28 mouse cellular contexts compared by ENCODE assay signal in the genomic region with DNA sequence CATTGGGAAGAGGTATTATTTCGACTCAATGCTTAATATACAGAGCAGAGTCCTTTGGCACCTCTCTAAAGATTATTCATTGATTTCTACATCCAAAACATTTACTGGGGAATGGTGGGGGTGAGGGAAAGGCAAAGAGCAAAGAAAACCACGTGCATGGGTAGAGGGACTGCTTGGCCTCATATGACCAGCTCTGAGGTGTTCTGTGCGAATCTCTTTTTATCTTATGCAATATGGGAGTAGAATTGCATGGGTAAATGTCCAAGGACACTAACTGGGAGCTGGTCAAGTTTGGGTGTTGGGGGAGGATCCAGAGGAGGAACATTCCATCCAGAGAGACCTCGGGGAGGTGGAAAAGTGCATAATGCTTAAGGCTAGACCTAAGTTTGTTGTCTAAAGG. TPM values are rescaled to one million over a fixed set of nuclear protein-coding genes. Genes with fewer than 3 reads are reported as not detected.
"Had no signal": no experiment of that assay in that cellular context is flagged by ENCODE, and none has a peak within 500 bp of the region (broad histone marks: within the 10 kb centered on the region; RNA-seq: fewer than 3 reads in every experiment).

No protein-coding gene starts in this region.

- H3K27ac ChIP-seq: liver, embryonic 13.5 days; lung, embryonic 15.5 days; macrophage; midbrain, embryonic 13.5 days; midbrain, embryonic 15.5 days; neural tube, embryonic 12.5 days had no signal

- ATAC-seq: lung, postnatal 0 days; midbrain, embryonic 13.5 days; midbrain, embryonic 15.5 days had no signal

- H3K27me3 ChIP-seq: liver, embryonic 13.5 days; lung, embryonic 15.5 days; megakaryocyte, embryonic 14.5 days; midbrain, embryonic 13.5 days; midbrain, embryonic 15.5 days; neural tube, embryonic 12.5 days had no signal

- H3K4me2 ChIP-seq: liver, embryonic 13.5 days; lung, embryonic 15.5 days; midbrain, embryonic 11.5 days; midbrain, embryonic 13.5 days; midbrain, embryonic 15.5 days; neural tube, embryonic 12.5 days had no signal

- H3K4me3 ChIP-seq: liver, embryonic 13.5 days; lung, embryonic 15.5 days; megakaryocyte, embryonic 14.5 days; midbrain, embryonic 13.5 days; midbrain, embryonic 15.5 days; neural tube, embryonic 12.5 days had no signal

- H3K36me3 ChIP-seq: liver, embryonic 13.5 days; lung, embryonic 15.5 days; midbrain, embryonic 13.5 days; midbrain, embryonic 15.5 days; neural tube, embryonic 12.5 days had no signal

- H3K4me1 ChIP-seq: liver, embryonic 13.5 days; lung, embryonic 15.5 days; megakaryocyte, embryonic 14.5 days; midbrain, embryonic 13.5 days; midbrain, embryonic 15.5 days; neural tube, embryonic 12.5 days had no signal

- H3K9me3 ChIP-seq: liver, embryonic 13.5 days; lung, embryonic 15.5 days; megakaryocyte, embryonic 14.5 days; midbrain, embryonic 13.5 days; midbrain, embryonic 15.5 days; neural tube, embryonic 12.5 days had no signal

- H3K9ac ChIP-seq: liver, embryonic 13.5 days; lung, embryonic 15.5 days; midbrain, embryonic 13.5 days; midbrain, embryonic 15.5 days; neural tube, embryonic 12.5 days had no signal

- DNase-seq: liver, embryonic 13.5 days; lung, adult 2 months; lung, postnatal 14 days; lung, postnatal 36 days; right cerebral cortex, postnatal 25 days; right cerebral cortex, postnatal 4 days; spleen, adult 18-20 months; thymus, adult 18-20 months; thymus, postnatal 14 days; thymus, postnatal 36 days had no signal

RNA-seq across cellular contexts. Expression of gene Mat1a, which starts 8.1 kb away (rescaled TPM):
- total RNA-seq: megakaryocyte progenitor cell, adult 5-6 weeks; midbrain, postnatal 0 days; monocyte, adult 5-6 weeks; neutrophil, adult 5-6 weeks had no signal
- polyA plus RNA-seq: macrophage; midbrain, embryonic 11.5 days; midbrain, embryonic 13.5 days; midbrain, postnatal 0 days; neural tube, embryonic 12.5 days; neural tube, embryonic 14.5 days; small intestine, adult 2 months; stomach, embryonic 14.5 days; urinary bladder, adult 2 months had no signal

RNA-seq across cellular contexts. Expression of gene Sftpa1, which starts 18.6 kb away (rescaled TPM):
- total RNA-seq: megakaryocyte progenitor cell, adult 5-6 weeks; midbrain, postnatal 0 days; monocyte, adult 5-6 weeks; neutrophil, adult 5-6 weeks had no signal
- polyA plus RNA-seq: macrophage; midbrain, embryonic 11.5 days; midbrain, embryonic 13.5 days; midbrain, embryonic 15.5 days; midbrain, postnatal 0 days; neural tube, embryonic 12.5 days; neural tube, embryonic 14.5 days; small intestine, adult 2 months; stomach, embryonic 14.5 days; stomach, embryonic 16.5 days; urinary bladder, adult 2 months had no signal

RNA-seq across cellular contexts. Expression of gene Mbl1, which starts 38.3 kb away (rescaled TPM):
- total RNA-seq: megakaryocyte progenitor cell, adult 5-6 weeks; midbrain, postnatal 0 days; monocyte, adult 5-6 weeks had no signal
- polyA plus RNA-seq: macrophage; midbrain, embryonic 11.5 days; midbrain, embryonic 13.5 days; midbrain, embryonic 15.5 days; midbrain, postnatal 0 days; neural tube, embryonic 12.5 days; neural tube, embryonic 14.5 days; small intestine, adult 2 months; stomach, embryonic 14.5 days; thymus, postnatal 0 days; urinary bladder, adult 2 months had no signal

RNA-seq across cellular contexts. Expression of gene Dydc1, which starts 40.2 kb away (rescaled TPM):
- total RNA-seq: megakaryocyte progenitor cell, adult 5-6 weeks; monocyte, adult 5-6 weeks; neutrophil, adult 5-6 weeks had no signal
- polyA plus RNA-seq: liver, embryonic 13.5 days; lung, embryonic 15.5 days; macrophage; midbrain, embryonic 11.5 days; midbrain, embryonic 13.5 days; midbrain, embryonic 15.5 days; neural tube, embryonic 12.5 days; neural tube, embryonic 14.5 days; small intestine, adult 2 months; stomach, embryonic 14.5 days; stomach, embryonic 16.5 days; thymus, postnatal 0 days; urinary bladder, adult 2 months had no signal

RNA-seq across cellular contexts. Expression of gene Dydc2, which starts 43.9 kb away (rescaled TPM):
- total RNA-seq: megakaryocyte progenitor cell, adult 5-6 weeks; midbrain, postnatal 0 days; monocyte, adult 5-6 weeks; neutrophil, adult 5-6 weeks had no signal
- polyA plus RNA-seq: liver, embryonic 13.5 days; macrophage; midbrain, embryonic 11.5 days; neural tube, embryonic 12.5 days; small intestine, adult 2 months; stomach, embryonic 14.5 days; stomach, embryonic 16.5 days; urinary bladder, adult 2 months had no signal
